9 mouse cellular contexts compared by ENCODE assay signal in the genomic region with DNA sequence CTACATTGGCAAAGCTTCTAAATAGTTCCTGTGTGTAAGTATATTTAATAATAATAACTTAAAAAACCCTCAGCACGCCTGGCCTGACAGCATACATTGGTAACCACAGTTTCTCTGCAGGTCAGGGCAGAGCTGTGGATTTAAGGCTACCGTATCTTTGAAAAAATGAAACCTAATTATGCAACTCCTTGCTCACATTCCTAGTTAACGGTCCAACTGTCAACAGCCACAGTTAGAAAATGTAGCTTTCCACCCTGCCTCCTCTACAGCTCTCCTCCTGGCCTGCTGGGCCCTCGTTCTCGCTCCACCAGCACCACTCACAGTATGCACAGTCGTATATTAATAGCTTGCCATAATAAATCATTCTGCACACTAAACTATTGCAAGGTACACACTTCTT. TPM values are rescaled to one million over a fixed set of nuclear protein-coding genes. Genes with fewer than 3 reads are reported as not detected.
DNase-seq lines count a peak whose midpoint lies in the region; ATAC-seq lines count a peak whose summit lies in the region.
"Had no signal": no experiment of that assay in that cellular context is flagged by ENCODE, and none has a peak within 500 bp of the region (broad histone marks: within the 10 kb centered on the region; RNA-seq: fewer than 3 reads in every experiment).

No protein-coding gene starts in this region.

- H3K27me3 ChIP-seq in erythroblast, embryonic 14.5 days (ENCODE audit: control insufficient read depth), result no peaks in the 10 kb centered on the region
- H3K27me3 ChIP-seq in kidney, embryonic 14.5 days (ENCODE audit: control insufficient read depth, insufficient read depth, low read length), result no peaks in the 10 kb centered on the region
- H3K27me3 ChIP-seq in liver, embryonic 11.5 days (replicated peaks; ENCODE audit: control insufficient read depth, insufficient read depth, low read length), result no peaks in the 10 kb centered on the region
- H3K27me3 ChIP-seq: lung, embryonic 15.5 days had no signal

- peaks cover 69% of the 10 kb centered on the region for H3K4me1 ChIP-seq in erythroblast, embryonic 14.5 days (ENCODE audit: control insufficient read depth)
- H3K4me1 ChIP-seq in kidney, embryonic 14.5 days (ENCODE audit: control insufficient read depth, insufficient read depth, low read length), result peaks cover 37% of the 10 kb centered on the region
- H3K4me1 ChIP-seq in liver, embryonic 11.5 days (replicated peaks; ENCODE audit: control insufficient read depth, insufficient read depth, low read length), result peaks cover 56% of the 10 kb centered on the region

- DNase-seq in kidney, adult 11 months, result peak; percentile 23
- peak; percentile 49 for DNase-seq in 416B (ENCODE audit: low read depth)
- peak; percentile 23 for DNase-seq in liver, embryonic 11.5 days (ENCODE audit: low spot score)
- no peak for DNase-seq in right cerebral cortex, adult 2 months (ENCODE audit: low spot score in 2 of 2)
- no peak for DNase-seq in thymus, postnatal 4 days

- peak overlapping the region; percentile 2 for H3K4me3 ChIP-seq in erythroblast, embryonic 14.5 days (replicated peaks)
- H3K4me3 ChIP-seq in kidney, embryonic 14.5 days (ENCODE audit: low read length), result no peak overlapping the region
- 0 out of 2 replicates have a peak overlapping the region, but pooled peaks have one; percentile 6 for H3K4me3 ChIP-seq in liver, embryonic 11.5 days (ENCODE audit: low read depth, low read length)
- H3K4me3 ChIP-seq: lung, embryonic 15.5 days had no signal

- no peak overlapping the region for H3K27ac ChIP-seq in kidney, embryonic 14.5 days (ENCODE audit: low read depth, low read length)
- no peak overlapping the region; the same call in 1 of the 2 replicates for H3K27ac ChIP-seq in liver, embryonic 11.5 days (ENCODE audit: low read depth, low read length)
- H3K27ac ChIP-seq: lung, embryonic 15.5 days had no signal

- H3K4me2 ChIP-seq in kidney, embryonic 14.5 days (replicated peaks; ENCODE audit: low read depth, low read length), result no peak overlapping the region
- H3K4me2 ChIP-seq in liver, embryonic 11.5 days, result peak overlapping the region; percentile 70

- H3K9ac ChIP-seq in kidney, embryonic 14.5 days (ENCODE audit: low read depth, low read length), result no peak overlapping the region
- H3K9ac ChIP-seq in liver, embryonic 11.5 days (ENCODE audit: low read depth, low read length), result no peak overlapping the region
- H3K9ac ChIP-seq: lung, embryonic 15.5 days had no signal

- peaks cover 36% of the 10 kb centered on the region for H3K36me3 ChIP-seq in erythroblast, embryonic 14.5 days (ENCODE audit: control insufficient read depth)
- H3K36me3 ChIP-seq in kidney, embryonic 14.5 days (ENCODE audit: control insufficient read depth, insufficient read depth, low read length), result no peaks in the 10 kb centered on the region
- H3K36me3 ChIP-seq in liver, embryonic 11.5 days (ENCODE audit: control insufficient read depth, insufficient read depth, low read length), result no peaks in the 10 kb centered on the region
- H3K36me3 ChIP-seq: lung, embryonic 15.5 days had no signal

- ATAC-seq in erythroblast, adult 5-6 weeks (replicated peaks; ENCODE audit: low FRiP score, poor library complexity, severe bottlenecking), result no peak
- ATAC-seq in kidney, embryonic 14.5 days (ENCODE audit: low FRiP score, low TSS enrichment), result no peak
- ATAC-seq in liver, embryonic 11.5 days (replicated peaks; ENCODE audit: low FRiP score), result no peak

- no peaks in the 10 kb centered on the region for H3K9me3 ChIP-seq in erythroblast, embryonic 14.5 days (ENCODE audit: control insufficient read depth, low read length)
- no peaks in the 10 kb centered on the region for H3K9me3 ChIP-seq in kidney, embryonic 14.5 days (ENCODE audit: control insufficient read depth, low read length)
- no peaks in the 10 kb centered on the region for H3K9me3 ChIP-seq in liver, embryonic 11.5 days (ENCODE audit: control insufficient read depth, low read length)
- H3K9me3 ChIP-seq: lung, embryonic 15.5 days had no signal

- WGBS in kidney, embryonic 14.5 days, result 35% methylated on average over 6 of the region's 6 CpGs
- WGBS in liver, embryonic 11.5 days, result 73% methylated on average over 6 of the region's 6 CpGs

RNA-seq across cellular contexts. Expression of gene Frs2, which starts 3.7 kb away (rescaled TPM):
- polyA plus RNA-seq in erythroblast, embryonic 14.5 days (2012), result 0.26 and 0.39 TPM in 2 replicates
- 23.4 and 34.3 TPM in 2 replicates for total RNA-seq in erythroblast, adult 5-6 weeks (2015; ENCODE audit: low replicate concordance)
- 24.2 and 34.2 TPM in 2 replicates for total RNA-seq in erythroblast, adult 5-6 weeks (2017; ENCODE audit: low replicate concordance)
- polyA plus RNA-seq in kidney, embryonic 14.5 days (2014; fragmentation: Nextera tagmentation; extraction: Ambion mirVana), result 25.4 and 28.0 TPM in 2 replicates
- 21.3 and 23.5 TPM in 2 replicates for polyA plus RNA-seq in liver, embryonic 11.5 days (2014; fragmentation: Nextera tagmentation; extraction: Ambion mirVana)

Comparison
In these comparisons a context has a peak if more than half of its experiments do, and no peak if none do; other contexts are left out.
1. DNase-seq: peak in kidney, adult 11 months (single experiment), 416B (single experiment) and liver, embryonic 11.5 days (single experiment); none in right cerebral cortex, adult 2 months (0 of 2) and thymus, postnatal 4 days (single experiment).
2. RNA of gene Frs2, which starts 3.7 kb away (polyA plus RNA-seq): 25.4 to 28.0 TPM in kidney, embryonic 14.5 days and 21.3 to 23.5 TPM in liver, embryonic 11.5 days; 0.26 to 0.39 TPM in erythroblast, embryonic 14.5 days; every median in the first group is over 10 times any median in the second.